Mouse (Mus musculus) frontal cortex, adult (tissue): ENCODE data around the gene Rac2.

Source experiments
- ATAC-seq: cut with Nextera tagmentation; 2 replicates; pipeline ENCODE4 v1.9.2; 2017; ENCODE audit warnings: mild to moderate bottlenecking, moderate library complexity, mixed read lengths; ENCODE audit not compliant: low TSS enrichment

Gene Rac2

DNA sequence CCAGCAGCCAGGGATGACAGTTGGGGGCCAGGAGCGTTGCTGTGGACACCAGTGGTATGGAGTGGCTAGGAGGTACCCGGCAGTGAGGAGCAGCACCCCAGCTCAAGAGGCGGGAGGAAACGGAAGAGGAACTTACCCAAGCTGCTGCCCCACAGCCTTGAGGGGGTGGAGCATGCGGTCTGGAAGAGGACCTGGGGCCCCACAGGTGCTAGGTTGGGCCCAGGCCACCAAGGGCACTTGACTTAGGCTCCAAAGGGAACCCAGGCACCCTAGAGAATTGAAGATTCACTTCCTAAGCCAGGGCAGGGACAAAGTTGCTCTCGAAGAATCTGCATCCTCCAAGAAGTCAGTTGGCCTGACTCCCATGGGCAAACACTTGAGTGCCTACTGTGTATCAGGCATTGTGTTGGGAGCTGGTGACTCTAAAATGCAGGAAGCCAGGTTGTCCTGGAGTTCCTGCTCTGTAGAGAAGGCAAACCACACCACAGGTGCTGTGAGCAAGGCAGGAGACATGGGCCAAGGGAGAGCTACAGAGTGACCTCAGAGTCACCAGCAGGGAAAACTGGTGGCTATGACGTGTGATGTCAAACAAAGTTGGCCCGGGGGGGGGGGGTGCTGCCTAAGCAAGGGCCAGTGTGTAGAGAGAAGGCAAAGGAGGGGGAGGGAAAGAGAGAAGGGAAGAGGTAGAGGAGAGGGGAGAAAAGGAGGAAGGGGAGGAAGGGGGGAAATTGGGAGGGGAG lies at the start of gene Rac2:
Gene Rac2, minus strand, starts transcription at position 126 of the 740 bp plus-strand sequence.
- ATAC-seq = no peak

DNA sequence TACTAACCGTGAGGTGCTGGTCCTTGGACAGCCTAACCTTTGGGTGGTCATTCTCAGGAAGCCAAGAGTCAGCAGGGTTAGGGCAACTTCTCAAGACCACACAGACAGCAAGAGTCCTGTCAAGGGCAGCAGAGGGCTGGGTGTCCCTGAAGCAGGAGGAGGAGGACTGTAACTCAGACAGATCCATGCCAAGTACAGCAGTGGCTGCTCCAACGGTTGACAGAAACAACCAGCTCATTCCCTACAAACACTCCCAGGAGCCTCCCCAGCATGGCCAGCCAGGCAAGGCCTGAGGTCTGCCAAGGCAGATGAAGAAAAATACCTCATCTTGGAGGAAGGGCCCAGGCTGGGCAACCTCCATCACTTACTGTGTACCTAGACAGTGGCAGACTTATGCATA lies 44.4 kb upstream of the Rac2 start:
- no peak for ATAC-seq

GRCm38 (mm10) chr15:78614536-78614935 lies 42.0 kb upstream of the Rac2 start:
- no peak for ATAC-seq

- peak; percentile 88 for ATAC-seq
Measured at GRCm38 (mm10) chr15:78610705-78611462, 38.3 kb upstream of the Rac2 start.

DNA sequence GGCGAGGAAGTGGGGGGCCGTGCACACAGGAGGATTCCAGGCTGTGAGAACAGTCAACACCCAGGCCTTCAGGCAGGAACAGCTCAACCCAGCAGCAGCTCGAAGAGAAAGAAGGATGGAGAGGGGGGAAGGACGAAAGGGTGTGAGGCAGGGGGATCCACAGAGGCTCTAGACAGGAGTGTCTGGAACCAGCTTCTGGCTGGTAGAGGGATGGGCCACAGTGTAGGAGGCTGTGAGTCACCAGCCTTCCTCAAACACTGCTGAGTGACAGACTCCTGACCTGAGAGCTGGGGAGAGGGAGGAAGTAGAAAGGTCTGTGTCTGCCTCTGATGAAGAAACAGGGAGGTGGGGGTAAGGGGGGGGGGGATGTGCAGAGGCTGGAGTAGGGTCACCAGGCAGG lies 34.9 kb upstream of the Rac2 start:
- peak; percentile 64 for ATAC-seq

DNA sequence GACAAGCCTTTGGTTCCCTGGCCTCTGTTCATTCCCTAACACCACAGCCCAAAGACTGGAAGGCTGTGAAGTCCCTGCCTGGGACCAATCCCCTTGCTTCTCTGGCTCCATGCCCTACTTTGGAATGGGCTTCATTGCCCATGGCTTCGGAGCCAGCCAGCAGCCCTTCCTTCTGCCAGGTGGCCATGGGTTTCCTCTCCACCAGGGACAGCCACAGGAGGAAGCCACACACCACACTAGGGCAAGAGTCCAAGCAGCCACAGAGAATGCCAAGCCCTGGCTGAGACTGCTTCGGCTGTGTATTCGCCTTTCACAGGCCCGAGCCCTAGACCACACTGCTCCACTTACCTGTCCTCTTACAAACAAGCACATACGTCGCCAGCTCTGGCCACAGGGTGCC lies 33.5 kb upstream of the Rac2 start:
- ATAC-seq = no peak

DNA sequence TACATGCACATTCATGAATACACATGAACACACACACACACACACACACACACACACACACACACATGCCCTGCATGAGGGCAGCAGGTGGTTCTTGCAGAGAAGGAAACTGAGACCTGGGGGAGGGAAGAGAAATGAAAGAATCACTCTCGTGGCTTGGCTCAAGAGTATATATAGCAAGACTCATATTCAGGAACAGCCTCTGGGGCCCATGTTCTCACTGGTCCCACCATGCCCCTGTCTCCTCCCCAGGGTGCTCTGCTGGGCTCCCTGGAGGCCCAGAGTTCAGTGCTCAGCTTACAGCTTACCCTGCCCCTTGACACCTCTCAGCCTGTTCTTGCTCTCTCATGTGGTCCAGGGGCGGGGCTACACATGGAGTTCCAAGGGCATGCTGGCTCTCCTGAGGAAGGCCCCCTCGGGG lies 32.8 kb upstream of the Rac2 start:
- no peak for ATAC-seq

GRCm38 (mm10) chr15:78604255-78604654 lies 31.7 kb upstream of the Rac2 start:
- no peak for ATAC-seq

DNA sequence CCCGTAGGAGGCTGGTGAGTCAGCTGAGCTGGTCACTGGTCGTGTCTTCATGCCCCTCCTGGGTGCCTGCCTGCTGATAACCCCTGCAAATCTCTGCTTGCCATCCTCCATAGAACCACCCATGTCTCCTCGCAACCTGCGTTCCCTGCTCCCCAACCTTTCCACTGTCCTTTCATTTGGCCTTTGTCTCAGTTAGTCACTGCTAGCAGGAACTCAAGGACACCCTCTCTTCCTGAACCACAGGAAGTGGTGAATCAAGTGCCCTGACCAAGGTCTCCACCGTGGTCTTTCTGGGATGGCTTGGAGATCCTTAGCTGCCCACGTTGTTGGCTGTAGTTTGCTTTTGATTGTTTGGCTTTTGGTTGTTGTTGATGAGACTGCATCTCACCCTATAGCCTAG lies 28.6 kb upstream of the Rac2 start:
- ATAC-seq = no peak

DNA sequence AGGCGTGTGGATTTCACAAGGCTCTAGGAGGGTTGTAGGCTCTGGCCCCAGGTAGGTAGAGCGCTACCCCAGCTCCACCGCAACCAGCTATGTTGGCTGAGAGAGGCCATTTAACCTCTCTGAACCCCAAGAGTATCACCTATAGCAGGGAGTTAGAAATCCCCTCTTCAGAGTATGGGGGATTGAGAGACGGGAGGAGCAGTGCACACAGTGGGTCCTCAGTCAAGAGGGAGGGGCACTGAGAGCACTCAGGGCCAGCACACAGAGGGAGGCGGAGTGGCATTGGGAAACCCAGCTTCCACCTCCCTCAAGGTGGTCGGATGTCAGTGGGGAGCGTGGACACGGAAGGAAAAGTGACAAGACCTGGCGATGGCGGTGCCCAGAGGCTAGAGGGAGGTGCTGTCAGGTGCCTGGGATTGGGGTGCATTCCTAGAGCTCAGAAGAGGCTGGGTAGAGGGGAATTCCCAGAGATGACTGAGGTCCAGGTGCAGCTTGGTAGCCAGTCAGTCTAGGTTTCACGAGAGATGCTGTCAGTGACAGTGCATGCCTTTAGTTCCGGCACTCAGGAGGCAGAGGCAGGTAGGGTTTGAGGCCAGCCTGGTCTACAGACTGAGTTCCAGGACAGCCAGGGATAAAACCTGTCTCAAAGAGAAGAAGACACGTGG lies 27.1 kb upstream of the Rac2 start:
- ATAC-seq = no peak

GRCm38 (mm10) chr15:78599124-78599523 lies 26.5 kb upstream of the Rac2 start:
- no peak for ATAC-seq

DNA sequence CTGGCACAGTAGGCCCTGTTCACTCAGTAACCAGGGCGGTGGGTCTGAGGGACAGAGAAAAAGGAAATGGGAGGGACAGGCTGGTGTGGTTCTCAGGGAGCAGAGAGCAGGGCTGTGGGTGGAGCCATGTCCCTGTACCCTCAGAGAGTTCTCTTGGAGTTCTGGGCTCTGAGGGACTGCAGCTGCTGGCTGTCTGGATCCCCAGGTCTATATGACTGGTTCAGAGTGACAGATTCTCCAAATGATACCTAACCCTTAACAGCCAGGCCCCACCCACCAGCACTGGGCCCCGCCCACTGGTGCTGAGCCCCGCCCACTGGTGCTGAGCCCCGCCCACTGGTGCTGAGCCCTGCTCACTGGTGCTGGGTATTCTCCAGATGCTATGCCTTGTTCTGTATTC lies 25.1 kb upstream of the Rac2 start:
- ATAC-seq = no peak

- ATAC-seq = no peak
Measured at GRCm38 (mm10) chr15:78596914-78597313, 24.3 kb upstream of the Rac2 start, which contains the start of gene Cyth4. Gene Cyth4 (plus strand): TSS chr15:78597047.

DNA sequence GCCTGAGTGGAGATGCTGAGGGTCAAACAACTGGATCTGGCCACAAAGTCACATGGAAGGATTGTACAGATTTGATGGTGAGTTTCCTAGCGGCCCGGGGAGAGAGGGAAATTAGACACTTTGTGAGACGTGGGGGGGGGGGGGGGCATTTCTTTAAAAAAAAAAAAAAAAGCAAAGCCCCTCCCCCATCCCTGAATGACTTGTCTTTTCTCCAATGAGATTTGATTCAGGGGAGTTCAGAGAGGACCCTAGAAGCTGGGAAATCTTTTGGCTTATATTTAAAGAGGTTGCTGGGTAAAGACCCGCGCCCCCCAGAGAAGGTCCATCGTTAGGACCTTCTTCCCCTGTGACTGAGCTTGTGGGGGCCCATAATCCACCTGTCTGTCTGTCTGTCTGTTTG lies 23.9 kb upstream of the Rac2 start:
- no peak for ATAC-seq

DNA sequence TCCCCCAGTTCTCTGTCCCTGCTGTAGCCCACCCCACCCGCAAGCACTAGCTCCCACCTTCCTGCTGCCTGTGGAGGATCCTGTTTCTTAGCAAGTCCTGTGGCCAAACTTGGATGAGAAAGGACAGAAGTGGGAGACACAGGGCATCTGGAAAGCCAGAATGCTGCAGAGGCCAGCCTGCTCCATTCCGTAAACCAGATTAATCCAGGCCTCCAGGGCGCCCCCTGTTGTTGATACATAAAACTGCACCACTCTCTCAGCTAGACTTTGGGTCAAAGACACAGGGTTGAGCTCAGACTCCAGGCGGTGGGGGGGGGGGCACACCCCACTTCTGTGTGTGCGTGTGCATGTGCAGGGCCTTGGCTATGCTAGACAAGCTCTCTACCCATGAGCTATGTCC lies 22.9 kb upstream of the Rac2 start:
- no peak for ATAC-seq

DNA sequence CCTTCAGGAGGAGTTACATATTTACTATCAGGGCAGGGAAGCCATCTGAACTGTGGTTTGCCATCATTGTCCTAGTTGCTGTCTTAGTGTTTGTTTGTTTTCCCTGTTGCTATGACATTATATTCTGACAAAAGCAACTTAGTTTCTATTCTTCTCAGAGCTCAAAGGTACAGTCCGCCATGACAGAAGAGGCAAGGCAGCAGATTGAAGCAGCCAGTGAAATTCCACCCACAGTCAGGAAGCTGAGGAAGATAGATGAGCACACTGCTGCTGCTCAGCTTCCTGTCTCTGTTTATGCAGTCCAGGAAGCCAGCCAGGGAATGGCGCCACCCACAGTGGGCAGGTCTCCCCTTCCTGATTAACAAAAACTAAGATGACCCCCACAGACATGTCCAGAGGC lies 22.2 kb upstream of the Rac2 start:
- ATAC-seq = no peak

GRCm38 (mm10) chr15:78593896-78594425 lies 21.4 kb upstream of the Rac2 start:
- no peak for ATAC-seq

- no peak for ATAC-seq
Measured at GRCm38 (mm10) chr15:78592452-78592968, 19.9 kb upstream of the Rac2 start.

DNA sequence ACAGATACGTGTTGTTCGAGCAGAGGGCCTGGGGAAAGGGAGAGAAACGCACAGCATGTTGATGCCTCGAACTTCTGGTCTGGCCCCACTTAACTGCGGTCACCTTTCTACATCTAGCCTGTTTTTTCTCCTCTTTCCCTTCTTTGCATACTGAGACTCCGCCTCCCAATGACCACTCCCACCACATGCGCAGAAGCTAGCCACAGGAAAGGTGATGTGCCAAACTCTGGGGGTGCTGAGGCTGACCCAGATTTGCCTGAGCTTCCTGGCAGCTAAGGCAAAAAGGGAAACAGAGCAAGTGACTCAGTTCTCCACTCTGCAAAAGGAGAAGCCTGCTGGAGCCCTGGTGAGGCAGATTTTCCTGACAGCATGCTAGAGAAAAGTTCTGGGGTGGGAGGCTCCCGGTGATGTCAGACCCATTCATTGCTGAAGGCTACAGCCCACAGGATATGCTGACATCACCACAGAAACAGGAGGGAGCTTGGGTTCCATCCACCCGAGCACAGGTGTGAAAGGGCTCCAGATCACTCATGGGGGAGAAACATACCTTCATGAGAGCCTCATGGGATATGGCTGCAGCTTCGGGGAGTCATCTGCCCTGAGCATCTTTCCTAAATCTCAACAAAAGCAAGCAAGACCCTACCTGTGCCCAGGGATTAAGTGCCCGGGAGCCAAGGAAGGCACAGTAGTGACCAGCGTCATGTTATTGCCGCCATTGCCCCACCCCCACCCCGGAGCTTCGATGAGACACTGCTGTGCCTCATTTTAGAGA lies 19.3 kb upstream of the Rac2 start:
- ATAC-seq = no peak

GRCm38 (mm10) chr15:78590785-78591184 lies 18.2 kb upstream of the Rac2 start:
- no peak for ATAC-seq

DNA sequence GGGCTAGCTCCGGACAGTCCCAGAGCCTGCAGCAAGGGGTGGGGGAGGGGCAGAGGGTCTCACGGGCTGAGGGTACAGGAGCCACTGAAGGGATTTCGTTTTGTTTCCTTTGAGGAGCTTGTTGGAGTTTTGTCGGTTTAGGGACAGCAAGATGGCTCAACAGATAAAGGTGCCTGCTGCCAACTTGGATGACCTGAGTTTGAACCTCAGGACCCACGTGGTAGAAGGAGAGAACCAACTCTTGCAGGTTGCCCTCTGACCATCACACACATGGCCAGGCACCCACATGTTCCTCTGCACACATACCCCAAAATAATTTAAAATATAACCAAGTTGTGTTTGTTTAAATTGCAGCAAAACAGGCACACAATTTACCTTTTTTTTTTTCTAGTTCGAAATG lies 17.4 kb upstream of the Rac2 start:
- no peak for ATAC-seq

DNA sequence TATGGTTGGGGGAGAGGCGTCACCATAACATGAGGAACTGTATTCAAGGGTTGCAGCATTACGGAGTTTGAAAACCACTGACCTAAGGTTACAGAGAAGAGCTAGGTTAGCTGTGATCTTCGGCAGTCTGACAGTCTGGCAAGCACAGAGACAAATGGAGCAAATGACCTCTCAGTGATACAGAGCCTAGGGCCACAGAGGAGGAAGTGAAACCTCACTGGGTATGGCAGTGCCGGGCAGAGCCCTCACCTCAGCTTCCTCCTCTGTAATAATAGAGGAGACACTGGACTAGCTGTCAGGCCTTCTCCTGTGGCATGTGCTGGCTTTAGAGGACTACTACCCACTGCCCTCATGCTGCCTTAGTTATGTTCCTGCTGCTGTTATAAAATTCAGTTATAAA lies 16.3 kb upstream of the Rac2 start:
- no peak for ATAC-seq
